Mouse (Mus musculus): ENCODE results near the gene Cdrt4. TPM values are rescaled to one million over a fixed set of nuclear protein-coding genes. Genes with fewer than 3 reads are reported as not detected.
A peak's percentile ranks its signal among the peaks of the same experiment; 100 is the strongest.

Gene Cdrt4
- polyA plus RNA-seq, 2 experiments, result 0.36 to 0.52 TPM

GRCm38 (mm10) chr11:62977176-62977575 is 26.2 kb downstream of the Cdrt4 start:
- TF ChIP-seq POLR2A (IDR thresholded peaks at IDR 0.05; ENCODE audit: borderline replicate concordance, extremely low read depth, insufficient read depth, insufficient read length), result no peak
- 92% methylated on average over 1 of the region's 1 CpGs for WGBS
- H3K36me3 ChIP-seq (ENCODE audit: control insufficient read depth, insufficient read depth, low read length), result no peaks in the 10 kb centered on the region
- H3K27ac ChIP-seq (replicated peaks; ENCODE audit: low read depth, low read length), result no peak overlapping the region
- DNase-seq (ENCODE audit: low spot score) (no peak), ATAC-seq (ENCODE audit: low FRiP score, low read depth) (no peak)
- H3K4me3 ChIP-seq (replicated peaks; ENCODE audit: low read length), result no peak overlapping the region
- peaks cover 18% of the 10 kb centered on the region for H3K4me1 ChIP-seq (ENCODE audit: control insufficient read depth, insufficient read depth, low read length)
- H3K9me3 ChIP-seq (ENCODE audit: control insufficient read depth, low read length), result peaks cover 7% of the 10 kb centered on the region; the same call in 1 of the 2 replicates
- H3K27me3 ChIP-seq (ENCODE audit: control insufficient read depth, insufficient read depth, low read length), result no peaks in the 10 kb centered on the region
- no peak overlapping the region for H3K9ac ChIP-seq (ENCODE audit: low read depth, low read length, severe bottlenecking)
- no peak overlapping the region for H3K4me2 ChIP-seq (replicated peaks; ENCODE audit: low read depth, low read length, severe bottlenecking)

DNA sequence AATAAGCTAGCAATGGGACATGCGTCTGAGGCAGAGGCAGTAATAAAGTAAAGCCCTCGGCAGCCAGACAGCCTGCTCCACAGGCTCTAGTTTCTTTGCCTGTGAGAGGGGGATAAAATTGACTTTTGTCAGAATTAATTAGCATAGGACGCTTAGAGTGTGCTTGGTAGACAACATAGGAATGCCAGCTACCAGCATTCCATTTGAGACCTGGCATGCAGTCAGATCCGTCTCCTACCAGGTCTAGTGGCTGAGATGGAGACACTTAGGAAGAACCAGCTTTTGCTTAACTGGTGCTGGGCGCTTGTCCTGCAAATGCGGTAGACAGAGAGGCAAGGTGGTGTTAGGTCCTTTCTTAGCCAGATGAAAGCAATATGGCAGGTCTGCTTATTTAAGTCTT is 27.9 kb downstream of the Cdrt4 start:
- H3K27me3 ChIP-seq (ENCODE audit: control insufficient read depth, insufficient read depth, low read length), result no peaks in the 10 kb centered on the region
- 48% methylated on average over 6 of the region's 6 CpGs for WGBS

DNA sequence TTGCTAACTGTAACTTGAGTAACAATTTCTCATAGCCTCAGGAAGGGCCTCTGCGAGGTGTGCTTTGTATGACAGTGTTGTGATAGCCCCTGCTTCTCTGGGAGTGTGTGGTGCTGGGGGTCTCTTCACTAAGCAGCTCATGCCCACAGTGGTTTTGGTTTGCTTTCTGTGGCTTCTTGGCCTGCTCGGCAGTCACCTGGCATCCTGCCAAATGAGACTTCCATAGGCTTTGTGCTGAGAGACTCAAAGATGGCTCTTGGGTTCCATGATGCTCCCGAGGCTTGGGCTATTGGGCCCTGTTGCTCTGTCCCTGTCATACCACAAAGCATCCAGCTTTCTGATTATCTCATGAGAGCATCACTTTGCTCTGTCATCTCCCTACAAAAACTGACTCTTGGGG is 30.7 kb downstream of the Cdrt4 start:
- no peak for DNase-seq (ENCODE audit: low spot score)
- no peak for TF ChIP-seq POLR2A (IDR thresholded peaks at IDR 0.05; ENCODE audit: borderline replicate concordance, extremely low read depth, insufficient read depth, insufficient read length)
- Histone ChIP-seq H3K27me3 (ENCODE audit: control insufficient read depth, insufficient read depth, low read length) (no peaks in the 10 kb centered on the region), H3K4me2 (replicated peaks; ENCODE audit: low read depth, low read length, severe bottlenecking) (no peak overlapping the region), H3K9me3 (ENCODE audit: control insufficient read depth, low read length) (peaks cover 7% of the 10 kb centered on the region; the same call in 1 of the 2 replicates), H3K36me3 (ENCODE audit: control insufficient read depth, insufficient read depth, low read length) (no peaks in the 10 kb centered on the region), H3K4me1 (ENCODE audit: control insufficient read depth, insufficient read depth, low read length) (peaks cover 27% of the 10 kb centered on the region), H3K27ac (replicated peaks; ENCODE audit: low read depth, low read length) (no peak overlapping the region), H3K9ac (ENCODE audit: low read depth, low read length, severe bottlenecking) (no peak overlapping the region), H3K4me3 (replicated peaks; ENCODE audit: low read length) (no peak overlapping the region)
- no peak for ATAC-seq (ENCODE audit: low FRiP score, low read depth)
- WGBS, result 72% methylated on average over 3 of the region's 3 CpGs

More for the DNA sequence above, 27.9 kb downstream of the Cdrt4 start:
- Histone ChIP-seq H3K9ac (ENCODE audit: low read depth, low read length, severe bottlenecking) (no peak overlapping the region), H3K4me3 (replicated peaks; ENCODE audit: low read length) (no peak overlapping the region), H3K36me3 (ENCODE audit: control insufficient read depth, insufficient read depth, low read length) (no peaks in the 10 kb centered on the region), H3K27ac (replicated peaks; ENCODE audit: low read depth, low read length) (peak overlapping the region; percentile 50; the same call in 1 of the 2 replicates), H3K4me2 (replicated peaks; ENCODE audit: low read depth, low read length, severe bottlenecking) (no peak overlapping the region), H3K4me1 (ENCODE audit: control insufficient read depth, insufficient read depth, low read length) (peaks cover 22% of the 10 kb centered on the region), H3K9me3 (ENCODE audit: control insufficient read depth, low read length) (peaks cover 7% of the 10 kb centered on the region; the same call in 1 of the 2 replicates)
- DNase-seq (ENCODE audit: low spot score) (no peak), ATAC-seq (ENCODE audit: low FRiP score, low read depth) (no peak)
- no peak for TF ChIP-seq POLR2A (IDR thresholded peaks at IDR 0.05; ENCODE audit: borderline replicate concordance, extremely low read depth, insufficient read depth, insufficient read length)

- WGBS, result 33% methylated on average over 3 of the region's 3 CpGs
- Histone ChIP-seq H3K4me1 (ENCODE audit: control insufficient read depth, insufficient read depth, low read length) (peaks cover 13% of the 10 kb centered on the region), H3K9me3 (ENCODE audit: control insufficient read depth, low read length) (peaks cover 7% of the 10 kb centered on the region; the same call in 1 of the 2 replicates), H3K4me3 (replicated peaks; ENCODE audit: low read length) (no peak overlapping the region), H3K4me2 (replicated peaks; ENCODE audit: low read depth, low read length, severe bottlenecking) (no peak overlapping the region), H3K36me3 (ENCODE audit: control insufficient read depth, insufficient read depth, low read length) (no peaks in the 10 kb centered on the region), H3K27ac (replicated peaks; ENCODE audit: low read depth, low read length) (no peak overlapping the region), H3K9ac (ENCODE audit: low read depth, low read length, severe bottlenecking) (no peak overlapping the region), H3K27me3 (ENCODE audit: control insufficient read depth, insufficient read depth, low read length) (no peaks in the 10 kb centered on the region)
- no peak for TF ChIP-seq POLR2A (IDR thresholded peaks at IDR 0.05; ENCODE audit: borderline replicate concordance, extremely low read depth, insufficient read depth, insufficient read length)
- DNase-seq (ENCODE audit: low spot score) (no peak), ATAC-seq (ENCODE audit: low FRiP score, low read depth) (no peak)
Measured at GRCm38 (mm10) chr11:62983793-62984192, 32.8 kb downstream of the Cdrt4 start.

DNA sequence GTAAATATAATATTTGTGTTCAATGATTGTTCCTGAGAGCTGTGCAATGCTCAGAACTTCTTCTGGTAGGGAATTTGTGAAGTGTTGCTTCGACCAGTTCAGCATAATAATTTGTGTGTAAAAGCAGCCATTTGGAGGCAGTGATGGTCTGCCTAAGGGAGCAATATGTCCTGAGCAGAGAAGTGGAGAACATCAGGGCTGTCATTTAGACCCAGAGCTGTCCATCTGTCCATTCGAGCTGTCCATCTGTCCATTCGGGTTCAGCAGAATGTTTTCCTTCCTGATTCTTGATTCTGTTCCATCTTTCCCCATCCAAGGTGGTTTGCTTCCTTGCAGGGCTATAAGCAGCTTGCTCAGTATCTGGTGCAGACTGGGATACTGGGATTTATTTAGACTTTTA is 33.4 kb downstream of the Cdrt4 start:
- Histone ChIP-seq H3K27ac (replicated peaks; ENCODE audit: low read depth, low read length) (no peak overlapping the region), H3K9me3 (ENCODE audit: control insufficient read depth, low read length) (peaks cover 7% of the 10 kb centered on the region; the same call in 1 of the 2 replicates), H3K4me3 (replicated peaks; ENCODE audit: low read length) (no peak overlapping the region), H3K36me3 (ENCODE audit: control insufficient read depth, insufficient read depth, low read length) (no peaks in the 10 kb centered on the region), H3K4me2 (replicated peaks; ENCODE audit: low read depth, low read length, severe bottlenecking) (no peak overlapping the region), H3K9ac (ENCODE audit: low read depth, low read length, severe bottlenecking) (no peak overlapping the region), H3K4me1 (ENCODE audit: control insufficient read depth, insufficient read depth, low read length) (peaks cover 9% of the 10 kb centered on the region; the same call in 1 of the 2 replicates), H3K27me3 (ENCODE audit: control insufficient read depth, insufficient read depth, low read length) (no peaks in the 10 kb centered on the region)
- no peak for ATAC-seq (ENCODE audit: low FRiP score, low read depth)
- no peak for TF ChIP-seq POLR2A (IDR thresholded peaks at IDR 0.05; ENCODE audit: borderline replicate concordance, extremely low read depth, insufficient read depth, insufficient read length)
- WGBS, result 67% methylated on average over 3 of the region's 3 CpGs
- no peak for DNase-seq (ENCODE audit: low spot score)

All from limb, embryonic 14.5 days (tissue).